Mouse (Mus musculus): ENCODE data around the gene Morc1. TPM values are rescaled to one million over a fixed set of nuclear protein-coding genes. Genes with fewer than 3 reads are reported as not detected.

Gene Morc1
- total and polyA plus RNA-seq, 3 experiments: 0.64 TPM; not detected in 2

DNA sequence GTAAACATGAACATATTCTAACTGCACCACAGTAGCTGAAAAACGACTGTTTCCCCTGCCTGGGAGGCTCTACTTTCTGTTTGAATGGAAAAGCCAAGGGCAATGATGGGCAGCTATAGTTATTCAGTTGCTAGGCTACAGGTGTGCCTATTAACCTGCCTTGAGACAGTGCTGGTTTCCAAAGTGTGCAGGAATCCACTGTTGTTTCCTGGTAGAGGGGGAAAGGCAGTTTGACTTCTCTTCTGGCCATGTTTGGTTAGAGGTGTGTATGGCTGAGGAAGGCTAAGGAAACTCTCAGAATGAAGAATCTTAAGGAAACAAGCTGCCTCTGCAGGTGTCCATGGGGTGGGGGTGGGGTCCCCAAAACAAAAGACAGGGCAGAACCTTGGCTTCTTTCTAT, 179.8 kb downstream of the Morc1 start:
- DNase-seq (ENCODE audit: extremely low read depth): no peak
- Histone ChIP-seq H3K4me2 (ENCODE audit: insufficient read depth, low read depth, poor library complexity, severe bottlenecking) (no peak overlapping the region), H3K4me3 (replicated peaks in 1 of 3; ENCODE audit: low read depth in 2 of 3, low read length in 2 of 3, poor library complexity in 1 of 3) (no peak overlapping the region), H3K4me1 (ENCODE audit: control insufficient read depth in 1 of 2, insufficient read depth in 2 of 2) (no peaks in the 10 kb centered on the region), H3K9ac (ENCODE audit: insufficient read depth, low read depth) (no peak overlapping the region), H3K27ac (ENCODE audit: insufficient read depth, low read depth) (no peak overlapping the region), H3K36me3 (replicated peaks in 1 of 2; ENCODE audit: control insufficient read depth in 1 of 2, insufficient read depth in 1 of 2, low read length in 1 of 2) (no peaks in the 10 kb centered on the region), H3K9me3 (replicated peaks; ENCODE audit: low read length) (peaks cover 53% of the 10 kb centered on the region), H3K79me2 (replicated peaks; ENCODE audit: control insufficient read depth, extremely low read depth, insufficient read depth, poor library complexity, severe bottlenecking) (no peaks in the 10 kb centered on the region), H3K27me3 (replicated peaks) (no peaks in the 10 kb centered on the region)
- TF ChIP-seq USF1 (IDR thresholded peaks at IDR 0.05; ENCODE audit: low read depth, low read length) (no peak), ZC3H11A (IDR thresholded peaks at IDR 0.05; ENCODE audit: low read depth, low read length) (no peak), PAX5 (IDR thresholded peaks at IDR 0.05; ENCODE audit: low read length) (no peak), NRF1 (IDR thresholded peaks at IDR 0.05; ENCODE audit: low read depth, low read length) (no peak), RCOR1 (conservative IDR thresholded peaks at IDR 0.05; ENCODE audit: low read depth, low read length) (no peak), CHD1 (IDR thresholded peaks at IDR 0.05; ENCODE audit: low read depth, low read length) (no peak), MAZ (IDR thresholded peaks at IDR 0.05; ENCODE audit: low read depth, low read length) (no peak), TBP (conservative IDR thresholded peaks at IDR 0.05; ENCODE audit: low read depth, low read length) (no peak), CHD2 (IDR thresholded peaks at IDR 0.05; ENCODE audit: low read length) (no peak), CTCF (conservative IDR thresholded peaks at IDR 0.05 in 1 of 2, IDR thresholded peaks at IDR 0.05 in 1 of 2; ENCODE audit: low read depth in 2 of 2, low read length in 2 of 2) (no peak), MEF2A (IDR thresholded peaks at IDR 0.05; ENCODE audit: borderline replicate concordance, low read depth, low read length) (no peak), SMC3 (IDR thresholded peaks at IDR 0.05; ENCODE audit: low read depth, low read length) (no peak), MXI1 (IDR thresholded peaks at IDR 0.05; ENCODE audit: low read depth, low read length) (no peak)
- in situ Hi-C loops (cut with MboI; ENCODE audit: low pct_ligation_motif_present, low pct_unique_long_range_greater_than_20kb, low sequenced_read_pairs) (no loop called here), dilution Hi-C loops (cut with MboI; ENCODE audit: extremely low pct_ligation_motif_present, extremely low pct_unique_long_range_greater_than_20kb, low sequenced_read_pairs) (no loop called here)

DNA sequence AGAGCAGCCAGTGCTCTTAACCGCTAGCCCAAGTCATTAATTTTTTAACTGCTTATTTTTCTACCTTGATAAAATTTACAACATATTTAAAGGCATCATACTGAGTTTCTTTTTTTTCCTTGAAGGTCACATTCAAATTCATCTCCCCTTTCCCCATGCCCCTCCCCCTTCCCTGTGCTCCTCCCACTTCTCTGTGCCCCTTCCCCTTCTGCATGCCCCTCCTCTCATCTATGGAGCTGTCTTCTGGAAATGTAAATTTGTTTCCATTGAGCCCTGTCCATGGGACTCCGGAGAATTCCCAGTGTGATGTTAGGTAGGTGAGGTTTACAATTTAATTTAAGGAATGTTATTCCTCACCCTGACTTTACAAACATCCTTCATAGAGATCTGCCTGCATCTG, 180.4 kb downstream of the Morc1 start:
- Histone ChIP-seq H3K4me1 (ENCODE audit: control insufficient read depth in 1 of 2, insufficient read depth in 2 of 2) (no peaks in the 10 kb centered on the region), H3K27ac (ENCODE audit: insufficient read depth, low read depth) (no peak overlapping the region), H3K27me3 (replicated peaks) (no peaks in the 10 kb centered on the region), H3K4me3 (replicated peaks in 1 of 3; ENCODE audit: low read depth in 2 of 3, low read length in 2 of 3, poor library complexity in 1 of 3) (no peak overlapping the region), H3K4me2 (ENCODE audit: insufficient read depth, low read depth, poor library complexity, severe bottlenecking) (no peak overlapping the region), H3K9ac (ENCODE audit: insufficient read depth, low read depth) (no peak overlapping the region), H3K36me3 (replicated peaks in 1 of 2; ENCODE audit: control insufficient read depth in 1 of 2, insufficient read depth in 1 of 2, low read length in 1 of 2) (no peaks in the 10 kb centered on the region), H3K9me3 (replicated peaks; ENCODE audit: low read length) (peaks cover 51% of the 10 kb centered on the region), H3K79me2 (replicated peaks; ENCODE audit: control insufficient read depth, extremely low read depth, insufficient read depth, poor library complexity, severe bottlenecking) (no peaks in the 10 kb centered on the region)
- dilution Hi-C loops (cut with MboI; ENCODE audit: extremely low pct_ligation_motif_present, extremely low pct_unique_long_range_greater_than_20kb, low sequenced_read_pairs) (no loop called here), in situ Hi-C loops (cut with MboI; ENCODE audit: low pct_ligation_motif_present, low pct_unique_long_range_greater_than_20kb, low sequenced_read_pairs) (no loop called here)
- no peak for DNase-seq (ENCODE audit: extremely low read depth)
- TF ChIP-seq MYC (IDR thresholded peaks at IDR 0.05; ENCODE audit: low read depth, low read length): no peak
- TF ChIP-seq CHD1 (IDR thresholded peaks at IDR 0.05; ENCODE audit: low read depth, low read length): no peak
- TF ChIP-seq NELFE (IDR thresholded peaks at IDR 0.05; ENCODE audit: low read depth, low read length): no peak
- TF ChIP-seq GABPA (IDR thresholded peaks at IDR 0.05; ENCODE audit: insufficient replicate concordance, low read depth, low read length): no peak
- TF ChIP-seq CHD2 (IDR thresholded peaks at IDR 0.05; ENCODE audit: low read length): no peak
- TF ChIP-seq UBTF (IDR thresholded peaks at IDR 0.05; ENCODE audit: low read depth, low read length): no peak
- no peak for TF ChIP-seq RCOR1 (conservative IDR thresholded peaks at IDR 0.05; ENCODE audit: low read depth, low read length)
- TF ChIP-seq ZKSCAN1 (IDR thresholded peaks at IDR 0.05; ENCODE audit: borderline replicate concordance, low read depth, low read length): no peak
- no peak for TF ChIP-seq USF1 (IDR thresholded peaks at IDR 0.05; ENCODE audit: low read depth, low read length)
- TF ChIP-seq TBP (conservative IDR thresholded peaks at IDR 0.05; ENCODE audit: low read depth, low read length): no peak
- TF ChIP-seq POLR2A (IDR thresholded peaks at IDR 0.05; ENCODE audit: low read depth, low read length): no peak
- TF ChIP-seq TCF12 (IDR thresholded peaks at IDR 0.05; ENCODE audit: low read depth, low read length): no peak
- TF ChIP-seq CTCF (conservative IDR thresholded peaks at IDR 0.05 in 1 of 2, IDR thresholded peaks at IDR 0.05 in 1 of 2; ENCODE audit: low read depth in 2 of 2, low read length in 2 of 2): no peak
- no peak for TF ChIP-seq SIN3A (IDR thresholded peaks at IDR 0.05; ENCODE audit: low read length)
- no peak for TF ChIP-seq MAFK (IDR thresholded peaks at IDR 0.05; ENCODE audit: insufficient replicate concordance, low read length)
- no peak for TF ChIP-seq E2F4 (IDR thresholded peaks at IDR 0.05; ENCODE audit: insufficient replicate concordance, low read depth, low read length)
- no peak for TF ChIP-seq ELF1 (IDR thresholded peaks at IDR 0.05; ENCODE audit: low read depth, low read length)
- no peak for TF ChIP-seq ZC3H11A (IDR thresholded peaks at IDR 0.05; ENCODE audit: low read depth, low read length)
